ENCODE assay signal across 16 mouse cellular contexts in the genomic region with DNA sequence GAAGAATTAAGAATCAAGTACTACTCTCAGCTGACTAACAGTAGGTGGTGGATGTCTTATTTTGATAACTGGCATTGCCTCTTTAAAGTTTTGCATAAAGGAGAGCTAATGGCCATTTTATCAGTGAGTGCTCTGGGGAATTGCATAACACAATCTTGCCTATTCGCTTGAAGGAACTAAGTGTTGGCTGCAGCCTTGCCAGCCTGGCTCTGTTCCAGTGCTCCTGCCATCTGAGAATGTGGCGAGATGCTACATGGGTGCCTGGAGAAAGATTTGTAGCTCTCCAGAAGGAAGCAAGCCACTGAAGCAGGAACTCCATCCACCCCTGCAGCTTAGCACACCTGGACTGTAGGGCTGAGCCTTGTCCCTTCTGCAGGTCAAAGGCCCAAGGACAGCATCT.
DNase-seq lines count a peak whose midpoint lies in the region; ATAC-seq and TF ChIP-seq lines count a peak whose summit lies in the region.
"Had no signal": no experiment of that assay in that cellular context is flagged by ENCODE, and none has a peak within 500 bp of the region (broad histone marks: within the 10 kb centered on the region; RNA-seq: fewer than 3 reads in every experiment).

No protein-coding gene starts in this region.

- no peak overlapping the region for H3K4me2 ChIP-seq in kidney, embryonic 16.5 days (replicated peaks; ENCODE audit: low read depth, low read length)
- no peak overlapping the region for H3K4me2 ChIP-seq in forebrain, embryonic 11.5 days (ENCODE audit: low read depth, low read length, severe bottlenecking)
- H3K4me2 ChIP-seq: forebrain, embryonic 12.5 days; hindbrain, embryonic 13.5 days; liver, embryonic 15.5 days; midbrain, embryonic 12.5 days; neural tube, embryonic 15.5 days had no signal

- H3K9ac ChIP-seq in kidney, embryonic 16.5 days (replicated peaks; ENCODE audit: low read length) = no peak overlapping the region
- no peak overlapping the region for H3K9ac ChIP-seq in forebrain, embryonic 11.5 days (ENCODE audit: low read length)
- H3K9ac ChIP-seq: forebrain, embryonic 12.5 days; hindbrain, embryonic 13.5 days; liver, embryonic 15.5 days; midbrain, embryonic 12.5 days; neural tube, embryonic 15.5 days had no signal

- H3K9me3 ChIP-seq in kidney, embryonic 16.5 days (ENCODE audit: low read length) = no peaks in the 10 kb centered on the region
- H3K9me3 ChIP-seq in forebrain, embryonic 11.5 days (ENCODE audit: control insufficient read depth, low read length) = no peaks in the 10 kb centered on the region
- H3K9me3 ChIP-seq: forebrain, embryonic 12.5 days; hindbrain, embryonic 13.5 days; liver, embryonic 15.5 days; midbrain, embryonic 12.5 days; neural tube, embryonic 15.5 days had no signal

- 29% methylated on average over 2 of the region's 2 CpGs for WGBS in kidney, adult 2 months
- 52% methylated on average over 2 of the region's 2 CpGs for WGBS in kidney, embryonic 16.5 days
- 93% methylated on average over 2 of the region's 2 CpGs for WGBS in forebrain, embryonic 11.5 days

- TF ChIP-seq CTCF in kidney, adult 2 months (conservative IDR thresholded peaks at IDR 0.05; ENCODE audit: insufficient read depth, insufficient read length, low read depth, low read length) = no peak

- DNase-seq in kidney, adult 2 months = peak; percentile 30
- DNase-seq in MN1 (ENCODE audit: low spot score) = peak; percentile 68
- peak; percentile 19 for DNase-seq in adrenal gland, adult 8-10 months
- peak; percentile 73 for DNase-seq in cerebellum, adult 9-10 months
- no peak for DNase-seq in forebrain, embryonic 11.5 days (ENCODE audit: low spot score)
- DNase-seq: embryo, embryonic 11 days; thymus, postnatal 4 days had no signal

- no peaks in the 10 kb centered on the region for H3K27me3 ChIP-seq in kidney, adult 2 months (replicated peaks; ENCODE audit: control insufficient read depth, insufficient read depth, low read length)
- peaks cover 4% of the 10 kb centered on the region; the same call in 1 of the 2 replicates for H3K27me3 ChIP-seq in kidney, embryonic 16.5 days (ENCODE audit: insufficient read depth, low read length)
- H3K27me3 ChIP-seq in forebrain, embryonic 11.5 days (ENCODE audit: control insufficient read depth, insufficient read depth, low read length) = no peaks in the 10 kb centered on the region
- H3K27me3 ChIP-seq: forebrain, embryonic 12.5 days; liver, embryonic 15.5 days; midbrain, embryonic 12.5 days; neural tube, embryonic 15.5 days had no signal

- no peaks in the 10 kb centered on the region for H3K4me1 ChIP-seq in kidney, adult 2 months (ENCODE audit: control insufficient read depth, insufficient read depth, low read length)
- peaks cover 7% of the 10 kb centered on the region for H3K4me1 ChIP-seq in kidney, embryonic 16.5 days (ENCODE audit: insufficient read depth, low read length)
- no peaks in the 10 kb centered on the region for H3K4me1 ChIP-seq in forebrain, embryonic 11.5 days (replicated peaks; ENCODE audit: control insufficient read depth, insufficient read depth, low read length)
- H3K4me1 ChIP-seq: forebrain, embryonic 12.5 days; hindbrain, embryonic 13.5 days; liver, embryonic 15.5 days; midbrain, embryonic 12.5 days had no signal

- TF ChIP-seq POLR2A in kidney, adult 2 months (IDR thresholded peaks at IDR 0.05; ENCODE audit: low read depth, low read length) = no peak

- H3K4me3 ChIP-seq in kidney, adult 2 months (ENCODE audit: insufficient read depth, low read depth, low read length) = no peak overlapping the region
- H3K4me3 ChIP-seq in kidney, embryonic 16.5 days (ENCODE audit: low read length) = no peak overlapping the region
- no peak overlapping the region for H3K4me3 ChIP-seq in forebrain, embryonic 11.5 days (ENCODE audit: low read depth, low read length)
- H3K4me3 ChIP-seq: forebrain, embryonic 12.5 days; hindbrain, embryonic 13.5 days; liver, embryonic 15.5 days; midbrain, embryonic 12.5 days; neural tube, embryonic 15.5 days had no signal

- no peak overlapping the region for H3K27ac ChIP-seq in kidney, adult 2 months (ENCODE audit: insufficient read depth, low read depth, low read length)
- no peak overlapping the region for H3K27ac ChIP-seq in kidney, embryonic 16.5 days (ENCODE audit: low read length)
- H3K27ac ChIP-seq in forebrain, embryonic 11.5 days (ENCODE audit: low read depth, low read length) = no peak overlapping the region
- H3K27ac ChIP-seq: forebrain, embryonic 12.5 days; hindbrain, embryonic 13.5 days; liver, embryonic 15.5 days; midbrain, embryonic 12.5 days; neural tube, embryonic 15.5 days had no signal

- ATAC-seq in kidney, embryonic 16.5 days (ENCODE audit: low FRiP score, low TSS enrichment) = no peak
- ATAC-seq in megakaryocyte progenitor cell, adult 5-6 weeks (replicated peaks; ENCODE audit: poor library complexity) = no peak
- no peak for ATAC-seq in erythroid progenitor cell, adult 5-6 weeks (replicated peaks; ENCODE audit: low FRiP score, poor library complexity, severe bottlenecking)
- no peak for ATAC-seq in forebrain, embryonic 11.5 days (replicated peaks; ENCODE audit: low FRiP score)
- ATAC-seq: activated CD4-positive, CD25-positive, alpha-beta regulatory T cell, adult 4 months had no signal

- H3K36me3 ChIP-seq in kidney, adult 2 months (ENCODE audit: control insufficient read depth, insufficient read depth, low read length) = no peaks in the 10 kb centered on the region
- H3K36me3 ChIP-seq in kidney, embryonic 16.5 days (ENCODE audit: insufficient read depth, low read length) = no peaks in the 10 kb centered on the region
- H3K36me3 ChIP-seq in forebrain, embryonic 11.5 days (ENCODE audit: control insufficient read depth, insufficient read depth, low read length) = no peaks in the 10 kb centered on the region
- H3K36me3 ChIP-seq: forebrain, embryonic 12.5 days; hindbrain, embryonic 13.5 days; liver, embryonic 15.5 days; midbrain, embryonic 12.5 days; neural tube, embryonic 15.5 days had no signal
